Mouse (Mus musculus) cortical plate, adult 2 months (tissue): ENCODE measurements around the gene Ranbp9.

Source experiments
- CTCF ChIP-seq: fragments of 200-500 bp; IDR thresholded peaks from 2 replicates; pipeline ENCODE4 v1.5.1; 2011; ENCODE audit warnings: mild to moderate bottlenecking, control low read depth, low read length; ENCODE audit not compliant: insufficient read depth; ENCODE audit errors: extremely low read depth
- POLR2A ChIP-seq: fragments of 200-500 bp; IDR thresholded peaks from 2 replicates; pipeline ENCODE4 v1.6.1; 2011; ENCODE audit warnings: mild to moderate bottlenecking, low read length, control low read depth; ENCODE audit not compliant: insufficient read depth; ENCODE audit errors: extremely low read depth

GRCm38 (mm10) chr13:43452177-43452576, 28.9 kb downstream of the Ranbp9 start:
- TF ChIP-seq CTCF = no peak
- TF ChIP-seq POLR2A = no peak
